Mouse (Mus musculus): Measurements from ENCODE around the gene Olfr1393.

Olfr1393 gene

GRCm38 (mm10) chr11:49278222-49278621, at the start of gene Olfr1393:
Gene Olfr1393, plus strand, starts transcription at chr11:49278304.
- no peak for DNase-seq (ENCODE audit: low spot score)

DNA sequence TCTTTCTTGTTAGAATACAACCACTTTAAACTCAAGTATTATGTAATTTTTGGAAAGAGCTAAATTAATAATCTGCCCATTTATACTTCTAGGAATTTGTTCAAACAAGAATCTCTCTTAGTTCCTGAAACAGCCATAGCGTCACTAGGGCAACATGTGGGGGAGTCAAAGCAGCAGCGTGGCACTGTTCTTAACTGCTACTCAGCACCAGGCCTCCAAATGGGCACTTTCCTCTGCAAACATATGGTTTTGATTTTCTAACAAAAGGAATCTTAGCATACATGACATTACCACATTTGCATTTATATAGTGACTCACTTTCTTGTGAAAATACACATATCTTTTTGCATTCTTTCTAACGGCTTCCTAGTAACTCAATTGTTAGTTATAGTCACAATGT, 45.3 kb upstream of the Olfr1393 start:
- DNase-seq (ENCODE audit: low spot score), result no peak

- no peak for DNase-seq (ENCODE audit: low spot score)
These were observed 42.5 kb upstream of the Olfr1393 start for GRCm38 (mm10) chr11:49235459-49236207.

GRCm38 (mm10) chr11:49236891-49237290, 41.2 kb upstream of the Olfr1393 start:
- DNase-seq (ENCODE audit: low spot score), result no peak

DNA sequence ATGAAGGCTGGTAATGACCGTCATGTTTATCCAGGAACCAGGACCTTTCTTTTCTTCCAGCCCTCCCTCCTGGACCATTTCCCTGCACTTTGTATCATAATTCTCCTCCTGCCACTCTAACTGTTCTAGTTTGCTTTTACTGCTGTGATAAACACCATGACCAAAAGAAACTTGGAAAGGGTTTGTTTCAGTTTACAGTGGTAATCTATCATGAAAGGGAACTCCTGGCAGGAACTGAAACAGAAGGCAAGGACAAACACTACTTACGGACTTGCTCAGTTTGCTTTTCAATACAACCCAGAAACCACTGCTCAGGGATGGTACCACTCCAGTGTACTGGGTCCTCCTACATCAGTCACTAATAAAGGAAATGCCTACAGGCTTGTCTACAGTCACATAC, 40.6 kb upstream of the Olfr1393 start:
- DNase-seq (ENCODE audit: low spot score), result no peak

DNA sequence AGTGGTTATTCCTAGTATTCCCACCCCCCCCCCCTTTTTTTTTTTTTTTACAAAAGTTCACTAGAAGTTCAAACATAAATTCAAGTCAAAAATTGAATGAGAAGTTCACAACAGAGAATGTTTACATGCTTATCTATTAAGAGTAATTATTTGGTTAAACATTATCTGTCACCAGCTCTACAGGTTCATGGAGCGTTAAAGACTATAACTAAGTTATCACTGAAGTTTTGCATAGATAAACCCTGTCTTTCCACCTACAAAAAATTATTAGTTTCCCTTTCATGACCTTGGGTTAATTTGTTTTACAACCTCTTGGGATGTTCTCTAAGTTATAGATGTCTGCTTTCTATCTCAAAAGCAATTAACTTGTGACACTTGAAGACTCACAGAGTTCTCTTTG, 37.8 kb upstream of the Olfr1393 start:
- DNase-seq (ENCODE audit: low spot score), result no peak

DNA sequence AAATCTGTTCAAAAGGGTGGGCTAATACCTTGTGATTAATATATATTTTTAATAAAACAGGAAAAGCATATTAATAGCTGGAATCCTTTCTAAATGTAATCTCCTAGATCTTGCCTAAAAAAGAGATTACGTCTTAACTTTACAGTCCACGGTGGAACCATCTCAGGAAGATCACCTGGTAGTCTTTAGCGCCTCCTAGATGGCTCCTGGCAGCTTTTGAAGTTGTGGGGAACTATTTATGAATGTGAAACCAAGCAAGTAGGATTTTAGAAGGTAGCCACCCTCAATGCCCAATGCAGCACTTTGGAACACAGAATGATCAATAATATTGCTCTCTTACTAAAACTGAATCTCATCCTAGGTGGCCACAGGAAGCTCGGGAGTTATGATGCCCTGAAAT, 37.2 kb upstream of the Olfr1393 start:
- DNase-seq (ENCODE audit: low spot score), result no peak

DNA sequence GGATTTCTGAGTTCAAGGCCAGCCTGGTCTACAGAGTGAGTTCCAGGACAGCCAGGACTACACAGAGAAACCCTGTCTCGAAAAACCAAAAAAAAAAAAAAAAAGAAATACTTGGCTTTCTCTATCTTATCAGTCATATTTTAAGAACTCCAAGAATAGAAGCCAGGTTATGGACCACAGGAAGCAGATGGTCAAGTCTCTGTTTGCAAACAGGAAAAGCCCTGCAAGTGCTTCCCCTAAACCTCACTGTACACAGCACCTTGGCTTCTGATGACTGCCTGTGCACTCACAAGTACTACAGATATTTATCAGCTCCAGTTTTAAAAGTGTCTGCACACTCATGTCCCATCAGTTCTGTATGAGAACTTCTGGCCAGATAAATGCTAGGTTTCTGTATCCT, 36.6 kb upstream of the Olfr1393 start:
- DNase-seq (ENCODE audit: low spot score), result no peak

DNA sequence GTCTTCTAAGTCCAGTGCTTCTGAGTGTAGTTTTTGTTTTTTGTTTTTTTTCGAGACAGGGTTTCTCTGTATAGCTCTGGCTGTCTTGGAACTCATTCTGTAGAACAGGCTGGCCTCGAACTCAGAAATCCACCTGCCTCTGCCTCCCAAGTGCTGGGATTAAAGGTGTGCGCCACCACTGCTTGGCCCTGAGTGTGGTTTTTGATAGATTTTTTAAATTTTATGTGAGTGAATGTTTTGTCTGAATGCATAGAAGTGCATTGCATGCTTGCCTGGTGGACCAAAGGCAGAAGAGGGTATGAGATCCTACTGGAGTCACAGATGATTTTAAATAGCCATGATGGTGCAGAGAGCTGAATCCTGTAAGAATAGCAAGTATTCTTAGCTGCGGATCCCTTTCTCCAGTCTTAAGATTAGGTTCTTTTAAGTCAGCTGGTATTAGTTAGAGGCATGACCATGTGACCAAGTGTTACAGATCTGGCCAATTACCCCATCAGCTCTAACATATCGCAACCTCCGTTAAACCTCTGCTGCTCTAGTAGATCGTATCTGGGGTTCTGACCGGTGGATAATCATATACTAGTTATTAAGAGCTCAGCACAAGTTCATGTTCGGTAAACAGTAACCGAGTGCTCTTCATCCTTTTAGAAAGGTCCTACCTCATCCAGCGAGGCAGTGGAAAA, 35.0 kb upstream of the Olfr1393 start:
- no peak for DNase-seq (ENCODE audit: low spot score)

DNA sequence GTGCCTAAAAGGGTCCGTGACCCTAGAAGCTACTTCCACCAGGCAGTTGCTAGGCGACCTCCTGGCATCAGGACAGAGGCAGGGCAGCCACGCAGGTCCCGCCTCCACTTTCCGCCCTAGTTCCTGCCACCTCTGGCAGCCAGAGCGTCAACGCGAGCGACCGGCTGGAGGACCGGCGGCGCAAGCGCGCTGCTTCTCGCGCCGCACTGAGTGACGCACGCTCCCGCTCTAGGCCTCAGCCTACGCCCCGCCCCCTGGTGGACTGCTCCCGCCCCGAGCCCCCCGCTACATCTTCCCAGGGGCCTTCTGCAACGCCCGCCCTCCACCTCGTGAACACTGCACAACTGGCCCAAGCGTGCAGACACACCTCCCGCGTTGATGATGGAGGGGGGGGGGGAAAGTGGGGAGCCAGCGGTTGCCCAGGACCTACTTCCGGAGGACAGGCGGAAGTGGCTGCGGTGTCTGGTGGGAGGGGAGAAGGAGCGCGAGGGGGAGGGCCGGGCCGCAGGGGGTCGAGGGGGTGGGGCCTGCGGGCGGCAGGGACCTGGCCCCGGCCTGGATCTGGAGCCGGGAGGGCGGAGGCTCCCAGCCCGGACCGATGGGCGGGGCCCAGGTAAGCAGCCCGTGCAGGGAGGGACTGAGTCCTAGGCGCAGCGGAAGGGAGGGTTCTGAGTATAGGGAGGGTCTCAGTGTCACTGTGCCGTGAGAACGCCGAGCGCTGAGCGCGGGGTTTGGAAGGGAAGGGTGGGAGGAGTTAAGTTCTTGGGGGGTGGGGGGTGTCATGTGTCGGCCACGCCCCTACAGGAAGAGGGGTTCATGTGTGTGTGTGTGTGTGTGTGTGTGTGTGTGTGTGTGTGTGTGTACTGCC, 34.1 kb upstream of the Olfr1393 start, which contains the start of gene Mgat1:
Gene Mgat1, plus strand, starts transcription at position 465 of the 868 bp plus-strand sequence.
- DNase-seq (ENCODE audit: low spot score), result peak; percentile 97

- DNase-seq (ENCODE audit: low spot score), result no peak
These were observed 33.5 kb upstream of the Olfr1393 start for GRCm38 (mm10) chr11:49244595-49244930.

DNA sequence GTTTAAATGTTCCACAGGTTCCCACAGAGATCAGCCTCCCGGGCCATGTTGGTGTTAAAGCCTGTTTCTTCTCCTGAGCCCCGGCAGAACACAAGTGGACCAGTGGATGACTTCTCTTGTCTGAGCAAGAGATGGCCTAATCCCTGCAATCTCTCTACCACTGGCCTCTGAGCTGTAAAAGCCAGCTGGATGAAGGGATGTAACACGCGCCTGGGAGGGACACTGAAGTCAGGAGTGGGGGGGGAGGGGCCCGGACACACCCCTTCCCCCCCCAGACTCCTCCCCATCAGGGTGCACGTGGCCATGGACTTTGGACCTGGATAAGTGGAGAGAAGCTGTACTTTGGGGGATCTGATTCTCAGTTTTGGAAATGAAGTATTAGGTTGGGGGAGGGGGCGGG, 32.9 kb upstream of the Olfr1393 start:
- peak; percentile 74 for DNase-seq (ENCODE audit: low spot score)

- no peak for DNase-seq (ENCODE audit: low spot score)
These were observed 32.3 kb upstream of the Olfr1393 start for GRCm38 (mm10) chr11:49245634-49246415.

DNA sequence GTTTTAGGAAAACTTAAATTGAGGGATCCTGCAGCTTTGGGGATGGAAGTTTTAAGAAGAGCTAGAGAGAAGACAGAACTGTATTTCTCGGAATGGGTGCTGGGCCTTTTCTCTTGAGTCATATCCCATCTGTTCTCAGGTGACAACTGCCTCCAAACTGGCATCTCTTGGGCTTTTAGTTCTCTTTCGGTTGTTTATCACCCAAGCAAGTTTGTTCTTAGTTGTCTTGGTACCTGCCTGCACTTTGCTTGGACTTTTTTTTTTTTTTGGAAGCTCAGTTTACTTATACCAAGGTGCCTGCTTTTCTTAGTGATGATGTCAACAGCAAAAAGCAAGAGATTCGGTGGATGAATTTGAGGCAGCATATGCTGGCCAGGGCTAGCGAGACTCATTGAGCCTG, 31.6 kb upstream of the Olfr1393 start:
- DNase-seq (ENCODE audit: low spot score), result no peak

DNA sequence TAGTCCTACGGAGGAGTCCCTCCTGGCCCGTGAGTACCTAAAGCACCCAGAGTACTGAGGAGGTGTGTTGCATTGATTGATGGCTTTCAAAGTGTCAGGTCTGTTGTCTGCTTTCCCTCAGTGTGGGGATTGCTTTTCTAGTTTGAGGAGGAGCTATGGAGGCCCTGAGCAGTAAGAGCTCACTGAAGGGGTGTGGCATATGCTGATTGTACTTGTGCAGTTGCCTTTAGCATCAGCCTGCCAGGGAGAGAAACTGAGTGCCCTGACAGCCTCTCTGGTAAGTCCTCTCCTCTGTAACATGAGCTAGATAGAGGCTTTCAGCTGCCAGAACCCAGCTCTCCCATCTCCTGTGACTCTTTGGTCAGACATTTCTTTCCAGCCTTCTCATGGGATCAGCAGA, 30.8 kb upstream of the Olfr1393 start:
- DNase-seq (ENCODE audit: low spot score), result no peak

DNA sequence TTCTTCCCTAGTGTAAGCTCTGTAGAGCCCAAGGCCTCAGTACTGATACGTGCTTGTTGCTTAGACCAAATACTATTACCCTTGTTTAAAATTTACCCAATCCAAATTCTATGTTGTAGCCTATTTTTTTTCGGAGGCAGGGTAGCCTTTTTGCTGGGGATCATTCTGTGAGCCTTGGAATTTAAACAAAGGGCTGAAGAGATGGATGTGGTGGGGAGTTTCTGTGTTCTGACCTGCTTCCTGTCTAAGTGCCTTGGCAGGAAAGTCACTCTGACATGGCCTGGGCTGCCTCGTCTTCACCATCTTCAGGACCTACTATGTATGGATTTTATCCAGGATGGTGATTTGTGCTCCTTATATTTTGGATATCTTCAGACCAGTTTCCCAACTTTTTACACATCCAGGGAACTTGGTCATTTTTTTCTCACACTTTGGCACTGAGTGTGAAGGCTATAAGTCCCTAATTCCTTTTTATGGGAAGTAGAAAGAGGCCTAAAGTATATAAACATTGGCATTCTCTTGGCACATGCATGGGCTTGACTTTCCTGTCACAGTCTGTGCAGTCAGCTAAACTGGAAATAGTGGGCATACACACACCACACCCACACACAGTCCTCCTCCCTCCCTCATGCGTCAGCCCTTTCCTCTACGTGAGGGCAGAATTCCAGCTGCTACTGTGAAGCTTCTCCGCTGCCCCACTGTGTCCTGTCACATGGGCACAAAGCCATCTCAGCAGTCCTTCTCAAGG, 29.7 kb upstream of the Olfr1393 start:
- no peak for DNase-seq (ENCODE audit: low spot score)

GRCm38 (mm10) chr11:49248974-49249700, 29.0 kb upstream of the Olfr1393 start:
- no peak for DNase-seq (ENCODE audit: low spot score)

- DNase-seq (ENCODE audit: low spot score), result no peak
These were observed 28.2 kb upstream of the Olfr1393 start for GRCm38 (mm10) chr11:49249811-49250421.

DNA sequence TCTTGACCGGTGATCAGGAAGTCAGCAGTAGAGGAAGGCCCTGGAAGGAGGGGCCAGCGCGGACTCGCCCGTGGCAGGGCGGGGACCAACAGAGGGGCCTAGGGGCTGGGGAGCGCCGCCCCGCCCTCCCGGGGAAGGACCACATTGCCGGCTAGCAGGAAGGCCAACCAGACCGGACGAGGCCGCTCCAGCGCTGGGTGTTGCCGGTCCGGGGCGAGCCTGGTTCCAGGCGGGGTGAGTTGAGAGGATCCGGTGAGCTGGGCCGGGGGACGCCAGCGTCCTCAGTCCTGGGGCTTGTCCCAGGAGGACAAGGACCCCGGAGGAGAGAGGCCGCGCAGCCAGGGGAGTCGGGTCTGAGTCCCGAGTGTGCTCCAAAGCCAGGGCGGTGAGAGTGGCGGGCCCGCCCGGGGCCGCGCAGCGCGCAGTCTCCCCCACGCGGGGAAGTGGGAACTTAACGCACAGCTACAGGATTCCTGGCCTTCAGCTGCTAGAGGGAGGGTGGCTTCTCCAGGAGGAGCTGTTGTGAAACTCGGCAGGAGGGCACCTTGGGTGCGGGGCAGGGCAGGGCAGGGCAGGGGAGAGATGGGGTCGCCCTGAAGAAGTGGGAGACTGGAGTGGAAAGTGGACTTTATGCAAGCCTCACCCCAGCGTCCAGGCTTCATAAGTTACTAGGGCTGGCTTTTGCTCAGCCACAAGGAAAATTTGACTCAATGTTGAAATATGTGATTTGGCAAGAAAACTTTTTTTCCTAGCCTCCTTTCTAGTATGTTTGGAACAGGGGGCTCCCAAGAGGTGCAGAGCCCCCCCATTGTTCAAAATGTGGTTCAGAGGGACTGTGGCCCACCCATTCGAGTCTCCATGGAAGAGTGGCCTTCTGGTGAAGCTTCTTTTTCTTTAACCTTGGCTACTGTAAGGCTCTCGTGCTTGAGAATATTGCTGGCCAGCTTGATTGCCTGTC, 27.4 kb upstream of the Olfr1393 start:
- DNase-seq (ENCODE audit: low spot score), result peak; percentile 88
